Mouse (Mus musculus) adrenal gland, adult 18-20 months (tissue): Measurements from ENCODE around the gene Fbxl19. TPM values are rescaled to one million over a fixed set of nuclear protein-coding genes. Genes with fewer than 3 reads are reported as not detected.
"Not testable (repeated sequence)": the region's sequence is repeated elsewhere in the genome, so short reads cannot be mapped to it uniquely, and the experiment has no call there.

Source experiments
- DNase-seq, 2 experiments: peaks; one replicate each; pipeline ENCODE4 v3.0.0; 2021 to 2022; ENCODE audit warnings: low spot score in 2 of 2
- total RNA-seq, 2 experiments: library from RNA; stranded (reverse); gene quantifications; 1 replicate in 1 of 2; 2 replicates in 1 of 2; pipeline ENCODE4 v1.2.3; 2021

The Fbxl19 gene
- total RNA-seq, 2 experiments from 2014 or later, result 10.7 to 14.4 TPM

- no peak for DNase-seq
These were observed 16.4 kb upstream of the Fbxl19 start for GRCm38 (mm10) chr7:127727898-127728297.

GRCm38 (mm10) chr7:127730170-127730569 is 14.2 kb upstream of the Fbxl19 start:
- DNase-seq, result no peak

GRCm38 (mm10) chr7:127732066-127732465 is 12.3 kb upstream of the Fbxl19 start, which contains the start of gene Ctf2:
Ctf2 (minus strand) TSS chr7:127732166.
- DNase-seq, result not testable (repeated sequence)

GRCm38 (mm10) chr7:127745251-127745651 is 908 bp downstream of the Fbxl19 start:
- DNase-seq, result peak; percentile 70 to 73

GRCm38 (mm10) chr7:127745652-127746493 is 1.5 kb downstream of the Fbxl19 start:
- DNase-seq, result peak; percentile 81 to 84

- DNase-seq, result peak; percentile 38 to 48
These were observed 2.5 kb downstream of the Fbxl19 start for GRCm38 (mm10) chr7:127746494-127747491.

- no peak for DNase-seq
These were observed 3.4 kb downstream of the Fbxl19 start for GRCm38 (mm10) chr7:127747559-127748234.

GRCm38 (mm10) chr7:127748235-127748560 is 3.9 kb downstream of the Fbxl19 start:
- peak in 1 of 2 experiments; percentile 5 for DNase-seq

- DNase-seq, result no peak
These were observed 6.1 kb downstream of the Fbxl19 start for GRCm38 (mm10) chr7:127750131-127751127.

- no peak for DNase-seq
These were observed 7.3 kb downstream of the Fbxl19 start for GRCm38 (mm10) chr7:127751619-127752018.

GRCm38 (mm10) chr7:127752069-127752468 is 7.7 kb downstream of the Fbxl19 start:
- no peak for DNase-seq

GRCm38 (mm10) chr7:127753158-127753557 is 8.8 kb downstream of the Fbxl19 start:
- DNase-seq, result no peak

GRCm38 (mm10) chr7:127753741-127754140 is 9.4 kb downstream of the Fbxl19 start:
- no peak for DNase-seq

GRCm38 (mm10) chr7:127759716-127760115 is 15.4 kb downstream of the Fbxl19 start:
- no peak for DNase-seq

- no peak for DNase-seq
These were observed 16.1 kb downstream of the Fbxl19 start for GRCm38 (mm10) chr7:127760478-127760877.

GRCm38 (mm10) chr7:127761026-127761425 is 16.7 kb downstream of the Fbxl19 start:
- DNase-seq, result peak; percentile 69 to 79

GRCm38 (mm10) chr7:127763642-127764041 is 19.3 kb downstream of the Fbxl19 start:
- DNase-seq, result no peak

GRCm38 (mm10) chr7:127765756-127766155 is 21.4 kb downstream of the Fbxl19 start:
- DNase-seq, result no peak

GRCm38 (mm10) chr7:127766851-127767609 is 22.7 kb downstream of the Fbxl19 start:
- no peak for DNase-seq
